Mouse (Mus musculus): ENCODE measurements around the gene Glt6d1.
"Not testable (repeated sequence)": the region's sequence is repeated elsewhere in the genome, so short reads cannot be mapped to it uniquely, and the experiment has no call there.

Glt6d1 gene

GRCm38 (mm10) chr2:25815748-25816147 is at the start of gene Glt6d1:
TSS of gene Glt6d1 (minus strand) at chr2:25815848.
- DNase-seq = not testable (repeated sequence)

- peak; percentile 75 for DNase-seq
Observed at GRCm38 (mm10) chr2:25865412-25865811, 49.8 kb upstream of the Glt6d1 start.

- DNase-seq = no peak
Observed at GRCm38 (mm10) chr2:25864230-25864629, 48.6 kb upstream of the Glt6d1 start.

- DNase-seq = peak; percentile 68
Observed at GRCm38 (mm10) chr2:25863337-25864131, 47.9 kb upstream of the Glt6d1 start, which contains the start of gene Kcnt1. TSS of gene Kcnt1 (plus strand) at chr2:25863734.

GRCm38 (mm10) chr2:25862696-25863270 is 47.1 kb upstream of the Glt6d1 start:
- no peak for DNase-seq

- DNase-seq = no peak
Observed at GRCm38 (mm10) chr2:25862038-25862437, 46.4 kb upstream of the Glt6d1 start.

- no peak for DNase-seq
Observed at GRCm38 (mm10) chr2:25859891-25860290, 44.2 kb upstream of the Glt6d1 start.

- no peak for DNase-seq
Observed at GRCm38 (mm10) chr2:25853998-25854397, 38.4 kb upstream of the Glt6d1 start.

GRCm38 (mm10) chr2:25852626-25853025 is 37.0 kb upstream of the Glt6d1 start:
- peak; percentile 56 for DNase-seq

- DNase-seq = peak; percentile 59
Observed at GRCm38 (mm10) chr2:25850330-25850729, 34.7 kb upstream of the Glt6d1 start.

GRCm38 (mm10) chr2:25847226-25847625 is 31.6 kb upstream of the Glt6d1 start, which contains the start of gene Sohlh1:
TSS of gene Sohlh1 (minus strand) at chr2:25847248.
- DNase-seq = no peak

GRCm38 (mm10) chr2:25846516-25846915 is 30.9 kb upstream of the Glt6d1 start:
- no peak for DNase-seq

- no peak for DNase-seq
Observed at GRCm38 (mm10) chr2:25844097-25844496, 28.4 kb upstream of the Glt6d1 start.

- no peak for DNase-seq
Observed at GRCm38 (mm10) chr2:25842758-25843157, 27.1 kb upstream of the Glt6d1 start.

- no peak for DNase-seq
Observed at GRCm38 (mm10) chr2:25842161-25842560, 26.5 kb upstream of the Glt6d1 start.

GRCm38 (mm10) chr2:25836291-25836690 is 20.6 kb upstream of the Glt6d1 start:
- DNase-seq = peak; percentile 76

- no peak for DNase-seq
Observed at GRCm38 (mm10) chr2:25830786-25831185, 15.1 kb upstream of the Glt6d1 start.

GRCm38 (mm10) chr2:25828344-25828947 is 12.8 kb upstream of the Glt6d1 start:
- DNase-seq = no peak

GRCm38 (mm10) chr2:25824751-25825150 is 9.1 kb upstream of the Glt6d1 start:
- no peak for DNase-seq

- peak; percentile 25 for DNase-seq
Observed at GRCm38 (mm10) chr2:25822806-25823205, 7.2 kb upstream of the Glt6d1 start, which contains the start of gene Lcn9. TSS of gene Lcn9 (plus strand) at chr2:25823153.

- DNase-seq = no peak
Observed at GRCm38 (mm10) chr2:25813364-25813763, 2.3 kb downstream of the Glt6d1 start.

- DNase-seq = no peak
Observed at GRCm38 (mm10) chr2:25811711-25812110, 3.9 kb downstream of the Glt6d1 start.

- no peak for DNase-seq
Observed at GRCm38 (mm10) chr2:25798065-25798464, 17.6 kb downstream of the Glt6d1 start.

GRCm38 (mm10) chr2:25797635-25798034 is 18.0 kb downstream of the Glt6d1 start:
- DNase-seq = no peak
